ENCODE assay signal across 8 mouse cellular contexts in genomic region chr10:5309961-5310713, GRCm38 (mm10).
DNase-seq lines count a peak whose midpoint lies in the region; ATAC-seq and TF ChIP-seq lines count a peak whose summit lies in the region.

No protein-coding gene starts in this region.

- peak; percentile 90 for ATAC-seq in embryonic facial prominence, embryonic 12.5 days (ENCODE audit: insufficient number of reproducible peaks, insufficient read depth, low FRiP score, low TSS enrichment)
- ATAC-seq in hindbrain, postnatal 0 days = peak; percentile 71
- ATAC-seq in neural tube, embryonic 14.5 days (ENCODE audit: low read depth) = peak; percentile 36; the same call in 1 of the 2 replicates

- peak; percentile 50 for DNase-seq in left cerebral cortex, postnatal 4 days
- DNase-seq in left cerebral cortex, adult 18-20 months (ENCODE audit: low spot score in 2 of 2) = no peak
- DNase-seq in hindbrain, postnatal 0 days (ENCODE audit: low spot score) = peak; percentile 60
- DNase-seq in spleen, postnatal 14 days (ENCODE audit: low spot score in 2 of 2) = no peak
- DNase-seq in adrenal gland, postnatal 4 days (ENCODE audit: low spot score in 2 of 2) = no peak
- DNase-seq in urinary bladder, adult 2 months (ENCODE audit: low spot score) = no peak

- no peak overlapping the region for H3K4me3 ChIP-seq in embryonic facial prominence, embryonic 12.5 days
- H3K4me3 ChIP-seq in hindbrain, postnatal 0 days (ENCODE audit: low read length) = no peak overlapping the region
- no peak overlapping the region for H3K4me3 ChIP-seq in neural tube, embryonic 14.5 days (ENCODE audit: low read depth, low read length)

- H3K4me1 ChIP-seq in embryonic facial prominence, embryonic 12.5 days = peaks cover 8% of the 10 kb centered on the region
- no peaks in the 10 kb centered on the region for H3K4me1 ChIP-seq in hindbrain, postnatal 0 days (ENCODE audit: insufficient read depth, low read length)
- no peaks in the 10 kb centered on the region for H3K4me1 ChIP-seq in neural tube, embryonic 14.5 days (ENCODE audit: control insufficient read depth, insufficient read depth, low read length)

- intact Hi-C loops in left cerebral cortex, postnatal 4 days (cut with DNase I) = no loop called here

- no peak for TF ChIP-seq CTCF in hindbrain, postnatal 0 days (IDR thresholded peaks at IDR 0.05; ENCODE audit: low read depth)

- H3K27me3 ChIP-seq in embryonic facial prominence, embryonic 12.5 days = no peaks in the 10 kb centered on the region
- H3K27me3 ChIP-seq in hindbrain, postnatal 0 days (ENCODE audit: insufficient read depth, low read length) = no peaks in the 10 kb centered on the region
- H3K27me3 ChIP-seq in neural tube, embryonic 14.5 days (ENCODE audit: control insufficient read depth, insufficient read depth, low read length) = no peaks in the 10 kb centered on the region

- no peaks in the 10 kb centered on the region for H3K36me3 ChIP-seq in embryonic facial prominence, embryonic 12.5 days
- no peaks in the 10 kb centered on the region for H3K36me3 ChIP-seq in hindbrain, postnatal 0 days (ENCODE audit: insufficient read depth, low read length)
- H3K36me3 ChIP-seq in neural tube, embryonic 14.5 days (ENCODE audit: control insufficient read depth, insufficient read depth, low read length) = no peaks in the 10 kb centered on the region

- H3K9ac ChIP-seq in embryonic facial prominence, embryonic 12.5 days = no peak overlapping the region
- no peak overlapping the region for H3K9ac ChIP-seq in hindbrain, postnatal 0 days (replicated peaks; ENCODE audit: low read length)
- H3K9ac ChIP-seq in neural tube, embryonic 14.5 days (replicated peaks; ENCODE audit: low read depth, low read length) = no peak overlapping the region

- no peak overlapping the region for H3K4me2 ChIP-seq in embryonic facial prominence, embryonic 12.5 days (replicated peaks)
- H3K4me2 ChIP-seq in hindbrain, postnatal 0 days (ENCODE audit: low read depth, low read length) = no peak overlapping the region
- H3K4me2 ChIP-seq in neural tube, embryonic 14.5 days (ENCODE audit: low read depth, low read length) = no peak overlapping the region

- H3K27ac ChIP-seq in embryonic facial prominence, embryonic 12.5 days = peak overlapping the region; percentile 30; the same call in 1 of the 2 replicates
- peak overlapping the region; percentile 36; the same call in 1 of the 2 replicates for H3K27ac ChIP-seq in hindbrain, postnatal 0 days
- H3K27ac ChIP-seq in neural tube, embryonic 14.5 days (ENCODE audit: low read depth, low read length) = no peak overlapping the region

- H3K9me3 ChIP-seq in embryonic facial prominence, embryonic 12.5 days = no peaks in the 10 kb centered on the region
- no peaks in the 10 kb centered on the region for H3K9me3 ChIP-seq in hindbrain, postnatal 0 days (ENCODE audit: low read length)
- H3K9me3 ChIP-seq in neural tube, embryonic 14.5 days (ENCODE audit: control insufficient read depth, low read length) = no peaks in the 10 kb centered on the region

- 17% methylated on average over 4 of the region's 4 CpGs for WGBS in embryonic facial prominence, embryonic 12.5 days
- 10% methylated on average over 4 of the region's 4 CpGs for WGBS in hindbrain, postnatal 0 days
- WGBS in neural tube, embryonic 14.5 days = 22% methylated on average over 4 of the region's 4 CpGs

Comparison
In these comparisons a context has a peak if more than half of its experiments do, and no peak if none do; other contexts are left out.
1. DNase-seq: peak in left cerebral cortex, postnatal 4 days (single experiment) and hindbrain, postnatal 0 days (single experiment); none in left cerebral cortex, adult 18-20 months (0 of 2), spleen, postnatal 14 days (0 of 2), adrenal gland, postnatal 4 days (0 of 2) and urinary bladder, adult 2 months (single experiment).
2. ATAC-seq: peak in every context shown above with its lines; median percentile 90 in embryonic facial prominence, embryonic 12.5 days; 71 in hindbrain, postnatal 0 days; 36 in neural tube, embryonic 14.5 days.